Mouse (Mus musculus) liver, postnatal 0 days (tissue): Measurements from ENCODE around the gene H2al1i. TPM values are rescaled to one million over a fixed set of nuclear protein-coding genes. Genes with fewer than 3 reads are reported as not detected.

Experiments used
- ATAC-seq: fragments of 200-750 bp; cut with Nextera tagmentation; 2 replicates; pipeline ENCODE4 v1.8.0; 2017; ENCODE audit warnings: mild to moderate bottlenecking, moderate library complexity
- DNase-seq: peaks from one replicate; pipeline ENCODE4 v3.0.0-alpha.2; 2016
- H3K27ac ChIP-seq: fragments of 300-500 bp; sonication (generic); 2 replicates; pipeline ENCODE4 v1.5.1; 2014; ENCODE audit warnings: antibody characterized with exemption, moderate library complexity, mild to moderate bottlenecking, low read depth
- H3K27me3 ChIP-seq: fragments of 300-500 bp; sonication (generic); 2 replicates; pipeline ENCODE4 v1.6.1; 2014; ENCODE audit warnings: low read length, control low read depth, mixed read lengths; ENCODE audit not compliant: insufficient read depth
- H3K36me3 ChIP-seq: fragments of 300-500 bp; sonication (generic); replicated peaks from 2 replicates; pipeline ENCODE4 v1.6.1; 2014; ENCODE audit warnings: mild to moderate bottlenecking, control low read depth, low read length, moderate library complexity, mixed read lengths; ENCODE audit not compliant: insufficient read depth
- H3K4me1 ChIP-seq: fragments of 300-500 bp; sonication (generic); 2 replicates; pipeline ENCODE4 v1.6.1; 2014; ENCODE audit warnings: antibody characterized with exemption, mild to moderate bottlenecking, control low read depth; ENCODE audit not compliant: insufficient read depth
- H3K4me2 ChIP-seq: fragments of 300-500 bp; sonication (generic); 2 replicates; pipeline ENCODE4 v1.6.1; 2014; ENCODE audit warnings: low read depth, mild to moderate bottlenecking, low read length, moderate library complexity, mixed read lengths
- H3K4me3 ChIP-seq: fragments of 300-500 bp; sonication (generic); 2 replicates; pipeline ENCODE4 v1.5.1; 2014; ENCODE audit warnings: low read depth, low read length
- H3K9ac ChIP-seq: fragments of 300-500 bp; sonication (generic); replicated peaks from 2 replicates; pipeline ENCODE4 v1.6.1; 2014; ENCODE audit warnings: mild to moderate bottlenecking, moderate library complexity
- H3K9me3 ChIP-seq: fragments of 300-500 bp; sonication (generic); 2 replicates; pipeline ENCODE4 v1.6.1; 2016; ENCODE audit warnings: mild to moderate bottlenecking, control low read depth, low read length, mixed read lengths
- CTCF ChIP-seq: sonication (generic); IDR thresholded peaks from 2 replicates; pipeline ENCODE4 v1.5.1; 2016; ENCODE audit warnings: antibody characterized with exemption, low read depth
- EP300 ChIP-seq: IDR thresholded peaks from 2 replicates; pipeline ENCODE4 v1.6.1; 2016; ENCODE audit warnings: antibody characterized with exemption, low read depth, mild to moderate bottlenecking
- WGBS: fragments of 180-500 bp; shearing (Covaris S2); extraction: QIAGEN DNeasy Blood & Tissue Kit; methylation state at CpG from one replicate; pipeline ENCODE4 v1.1.7; 2014; ENCODE audit not compliant: insufficient replicate concordance; 5-methylcytosine and 5-hydroxymethylcytosine counted together
- polyA plus RNA-seq: library from polyadenylated mRNA; unstranded; fragments of >200 nt; fragmentation: Nextera tagmentation; extraction: Ambion mirVana; gene quantifications from 2 replicates; pipeline ENCODE4 v1.2.1, GENCODE M21; 2015

H2al1i gene
- polyA plus RNA-seq, 1 experiment from 2014 or later: not detected

DNA sequence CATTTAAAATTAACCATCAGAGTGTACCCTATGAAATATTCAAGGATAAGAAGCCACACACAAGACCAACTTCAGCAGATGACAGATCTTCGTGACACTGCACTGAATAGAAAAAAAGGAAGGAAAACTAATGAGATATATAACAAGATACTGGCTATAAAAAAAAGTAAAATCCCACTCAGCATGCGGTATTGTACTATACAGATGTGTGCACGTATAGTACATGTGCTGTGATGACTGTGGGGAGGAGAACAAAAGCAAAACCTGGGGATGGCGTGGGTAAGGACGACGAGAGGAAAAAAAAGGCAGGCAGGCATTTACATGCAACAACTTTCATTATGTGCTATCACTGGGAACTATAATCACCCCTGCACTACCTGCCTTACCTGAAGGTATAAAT lies 36.4 kb downstream of the H2al1i start:
- no peaks in the 10 kb centered on the region for H3K36me3 ChIP-seq
- H3K4me1 ChIP-seq: no peaks in the 10 kb centered on the region
- no peaks in the 10 kb centered on the region for H3K9me3 ChIP-seq
- no peak for TF ChIP-seq CTCF
- no peak for TF ChIP-seq EP300
- WGBS: 58% methylated on average over 6 of the region's 6 CpGs
- H3K4me3 ChIP-seq: no peak overlapping the region
- ATAC-seq (no peak), DNase-seq (no peak)
- H3K27me3 ChIP-seq: no peaks in the 10 kb centered on the region
- no peak overlapping the region for H3K9ac ChIP-seq
- H3K4me2 ChIP-seq: no peak overlapping the region
- no peak overlapping the region for H3K27ac ChIP-seq

GRCm38 (mm10) chrX:11361261-11361660 lies 36.8 kb downstream of the H2al1i start:
- no peak for ATAC-seq
- H3K27me3 ChIP-seq: no peaks in the 10 kb centered on the region
- H3K27ac ChIP-seq: no peak overlapping the region
- H3K4me1 ChIP-seq: no peaks in the 10 kb centered on the region
- no peaks in the 10 kb centered on the region for H3K9me3 ChIP-seq
- no peak overlapping the region for H3K4me3 ChIP-seq
- peak; percentile 13 for DNase-seq
- 38% methylated on average over 2 of the region's 2 CpGs for WGBS
- no peak overlapping the region for H3K9ac ChIP-seq
- H3K4me2 ChIP-seq: no peak overlapping the region
- no peak for TF ChIP-seq CTCF
- TF ChIP-seq EP300: no peak
- no peaks in the 10 kb centered on the region for H3K36me3 ChIP-seq

DNA sequence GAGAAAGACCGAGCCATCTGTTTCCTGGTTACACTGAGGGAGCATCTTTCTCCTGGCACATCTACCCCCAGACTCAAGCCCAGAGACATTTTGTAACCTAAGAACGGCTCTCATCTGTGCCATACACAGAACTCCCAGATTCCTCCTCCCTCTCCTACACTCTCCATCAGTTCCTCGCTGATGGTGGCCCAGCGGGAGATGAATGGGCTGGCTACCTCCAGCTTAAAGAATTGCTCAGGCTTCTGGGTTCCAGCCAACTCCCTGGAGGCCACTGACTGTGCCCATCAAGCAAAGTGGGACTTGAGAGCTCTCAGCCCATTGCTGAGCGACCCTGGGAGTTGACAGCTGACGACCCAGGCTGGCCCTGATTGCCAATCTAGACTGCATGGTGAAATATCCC lies 39.4 kb downstream of the H2al1i start:
- Histone ChIP-seq H3K4me1 (no peaks in the 10 kb centered on the region), H3K9ac (no peak overlapping the region), H3K4me3 (no peak overlapping the region), H3K36me3 (no peaks in the 10 kb centered on the region), H3K27me3 (no peaks in the 10 kb centered on the region), H3K9me3 (no peaks in the 10 kb centered on the region), H3K27ac (no peak overlapping the region), H3K4me2 (no peak overlapping the region)
- TF ChIP-seq EP300: no peak
- TF ChIP-seq CTCF: no peak
- WGBS: 64% methylated on average over 6 of the region's 6 CpGs
- ATAC-seq (no peak), DNase-seq (no peak)

GRCm38 (mm10) chrX:11365151-11365550 lies 40.7 kb downstream of the H2al1i start:
- Histone ChIP-seq H3K4me1 (no peaks in the 10 kb centered on the region), H3K27me3 (no peaks in the 10 kb centered on the region), H3K4me3 (no peak overlapping the region), H3K9ac (no peak overlapping the region), H3K9me3 (no peaks in the 10 kb centered on the region), H3K27ac (no peak overlapping the region), H3K4me2 (no peak overlapping the region), H3K36me3 (no peaks in the 10 kb centered on the region)
- DNase-seq (no peak), ATAC-seq (no peak)
- TF ChIP-seq EP300: no peak
- no peak for TF ChIP-seq CTCF
- 61% methylated on average over 12 of the region's 12 CpGs for WGBS

Other genes with a start within 250 kb of the H2al1i start
- not detected in 2 replicates for gene H2al1a, start 25.4 kb upstream of the H2al1i start, polyA plus RNA-seq
- gene H2al1b, start 22.2 kb upstream of the H2al1i start, polyA plus RNA-seq: not detected in 2 replicates
- not detected in 2 replicates for gene H2al1c, start 19.0 kb upstream of the H2al1i start, polyA plus RNA-seq
- not detected in 2 replicates for gene H2al1d, start 15.8 kb upstream of the H2al1i start, polyA plus RNA-seq
- not detected in 2 replicates for gene H2al1e, start 12.7 kb upstream of the H2al1i start, polyA plus RNA-seq
- not detected in 2 replicates for gene H2al1f, start 9.5 kb upstream of the H2al1i start, polyA plus RNA-seq
- not detected in 2 replicates for gene H2al1g, start 6.4 kb upstream of the H2al1i start, polyA plus RNA-seq
- not detected in 2 replicates for gene H2al1h, start 3.2 kb upstream of the H2al1i start, polyA plus RNA-seq
- not detected in 2 replicates for gene H2al1j, start 3.2 kb downstream of the H2al1i start, polyA plus RNA-seq